In the genomic region with DNA sequence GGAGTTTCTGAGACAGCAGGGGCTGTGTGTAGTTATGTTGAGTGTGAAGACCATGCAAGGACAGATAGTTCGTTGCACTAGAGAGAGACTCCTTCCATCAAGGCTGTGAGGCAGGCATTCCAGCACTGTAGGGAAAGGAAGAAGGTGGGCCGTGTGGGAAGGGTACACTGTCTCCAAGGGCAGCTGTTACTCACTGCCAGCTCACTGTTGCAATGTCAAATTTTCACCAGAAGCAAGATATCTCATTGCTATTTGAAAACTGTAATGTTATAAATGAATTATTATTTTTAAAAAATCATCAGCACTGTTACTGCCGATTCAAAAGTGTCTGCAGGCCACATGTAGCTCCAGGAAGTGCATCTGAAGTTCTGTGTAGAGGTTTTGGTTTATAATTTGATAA, we compare ENCODE assay signal across 18 mouse cellular contexts.
"Had no signal": no experiment of that assay in that cellular context is flagged by ENCODE, and none has a peak within 500 bp of the region (broad histone marks: within the 10 kb centered on the region; RNA-seq: fewer than 3 reads in every experiment).

No protein-coding gene starts in this region.

- H3K9me3 ChIP-seq: midbrain, embryonic 10.5 days; midbrain, embryonic 12.5 days; neural tube, embryonic 13.5 days; neural tube, embryonic 15.5 days had no signal

- H3K4me1 ChIP-seq: midbrain, embryonic 10.5 days; midbrain, embryonic 12.5 days; neural tube, embryonic 13.5 days; neural tube, embryonic 15.5 days had no signal

- H3K36me3 ChIP-seq: midbrain, embryonic 10.5 days; midbrain, embryonic 12.5 days; neural tube, embryonic 13.5 days; neural tube, embryonic 15.5 days had no signal

- H3K27me3 ChIP-seq: midbrain, embryonic 12.5 days; neural tube, embryonic 13.5 days; neural tube, embryonic 15.5 days had no signal

- H3K4me2 ChIP-seq: lung, embryonic 14.5 days; midbrain, embryonic 12.5 days; neural tube, embryonic 13.5 days; neural tube, embryonic 15.5 days had no signal

- H3K27ac ChIP-seq: midbrain, embryonic 10.5 days; midbrain, embryonic 12.5 days; neural tube, embryonic 13.5 days; neural tube, embryonic 15.5 days had no signal

- H3K9ac ChIP-seq: lung, embryonic 14.5 days; midbrain, embryonic 12.5 days; neural tube, embryonic 13.5 days; neural tube, embryonic 15.5 days had no signal

- H3K4me3 ChIP-seq: midbrain, embryonic 10.5 days; midbrain, embryonic 12.5 days; myocyte; neural tube, embryonic 13.5 days; neural tube, embryonic 15.5 days had no signal

- DNase-seq: lung, embryonic 14.5 days; lung, postnatal 10 days; lung, postnatal 4 days; midbrain, embryonic 14.5 days; retina, postnatal 1 day; right cerebral cortex, adult 18-20 months; right cerebral cortex, postnatal 25 days; right cerebral cortex, postnatal 4 days; spleen, adult 18-20 months; thymus, adult 18-20 months; thymus, postnatal 25 days; thymus, postnatal 4 days had no signal

- ATAC-seq: midbrain, embryonic 16.5 days had no signal
